8 mouse cellular contexts compared by ENCODE assay signal in genomic region chr3:57448445-57448844, GRCm38 (mm10). TPM values are rescaled to one million over a fixed set of nuclear protein-coding genes. Genes with fewer than 3 reads are reported as not detected.
A peak's percentile ranks its signal among the peaks of the same experiment; 100 is the strongest.
DNase-seq lines count a peak whose midpoint lies in the region; ATAC-seq lines count a peak whose summit lies in the region.

No protein-coding gene starts in this region.

- H3K9ac ChIP-seq in forebrain, embryonic 11.5 days (ENCODE audit: low read length): no peak overlapping the region

- H3K27ac ChIP-seq in forebrain, embryonic 11.5 days (ENCODE audit: low read depth, low read length): no peak overlapping the region
- H3K27ac ChIP-seq in hindbrain, embryonic 10.5 days: no peak overlapping the region

- no peak overlapping the region for H3K4me2 ChIP-seq in forebrain, embryonic 11.5 days (ENCODE audit: low read depth, low read length, severe bottlenecking)

- no peaks in the 10 kb centered on the region for H3K4me1 ChIP-seq in forebrain, embryonic 11.5 days (replicated peaks; ENCODE audit: control insufficient read depth, insufficient read depth, low read length)
- no peaks in the 10 kb centered on the region for H3K4me1 ChIP-seq in hindbrain, embryonic 10.5 days (replicated peaks)

- no peak overlapping the region for H3K4me3 ChIP-seq in forebrain, embryonic 11.5 days (ENCODE audit: low read depth, low read length)
- H3K4me3 ChIP-seq in hindbrain, embryonic 10.5 days: no peak overlapping the region

- no peaks in the 10 kb centered on the region for H3K27me3 ChIP-seq in forebrain, embryonic 11.5 days (ENCODE audit: control insufficient read depth, insufficient read depth, low read length)
- no peaks in the 10 kb centered on the region for H3K27me3 ChIP-seq in hindbrain, embryonic 10.5 days (ENCODE audit: insufficient read depth, poor library complexity, severe bottlenecking)

- no peak for ATAC-seq in CD4-positive, CD25-positive, alpha-beta regulatory T cell, adult 4 months
- peak; percentile 65 for ATAC-seq in forebrain, embryonic 11.5 days (replicated peaks; ENCODE audit: low FRiP score)

- H3K9me3 ChIP-seq in forebrain, embryonic 11.5 days (ENCODE audit: control insufficient read depth, low read length): no peaks in the 10 kb centered on the region
- no peaks in the 10 kb centered on the region for H3K9me3 ChIP-seq in hindbrain, embryonic 10.5 days

- H3K36me3 ChIP-seq in forebrain, embryonic 11.5 days (ENCODE audit: control insufficient read depth, insufficient read depth, low read length): no peaks in the 10 kb centered on the region
- H3K36me3 ChIP-seq in hindbrain, embryonic 10.5 days: no peaks in the 10 kb centered on the region

- 35% methylated on average over 5 of the region's 5 CpGs for WGBS in forebrain, embryonic 11.5 days
- 36% methylated on average over 5 of the region's 5 CpGs for WGBS in hindbrain, embryonic 10.5 days

- DNase-seq in CD4-positive, CD25-positive, alpha-beta regulatory T cell, adult 2 months (ENCODE audit: low read depth, low spot score): peak; percentile 46
- peak; percentile 34 for DNase-seq in c-Kit-positive CD71-negative TER-119-negative erythroid progenitor cells, embryonic 14.5 days (ENCODE audit: low read depth)
- peak; percentile 79 for DNase-seq in forebrain, embryonic 11.5 days (ENCODE audit: low spot score)
- DNase-seq in hindbrain, embryonic 10.5 days (ENCODE audit: low spot score): peak; percentile 64
- DNase-seq in layer of hippocampus, adult 9-11 months: peak; percentile 77
- peak; percentile 57 to 73 for DNase-seq in lung, postnatal 4 days
- peak; percentile 81 for DNase-seq in right cerebral cortex, postnatal 4 days

RNA-seq across cellular contexts. Expression of gene Tm4sf4, which starts 23.3 kb away (rescaled TPM):
- not detected for polyA plus RNA-seq in CD4-positive, CD25-positive, alpha-beta regulatory T cell, adult 4 months (2017; shearing (Covaris generic))
- polyA plus RNA-seq in forebrain, embryonic 11.5 days (2014; fragmentation: Nextera tagmentation; extraction: Ambion mirVana): 0.20 TPM in 1 of 2 replicates, not detected in the other
- polyA plus RNA-seq in hindbrain, embryonic 10.5 days (2016; fragmentation: Nextera tagmentation; extraction: Ambion mirVana): 0.20 TPM in 1 of 2 replicates, not detected in the other
